Mouse (Mus musculus): ENCODE results near the gene Ssr2.

Ssr2 gene

DNA sequence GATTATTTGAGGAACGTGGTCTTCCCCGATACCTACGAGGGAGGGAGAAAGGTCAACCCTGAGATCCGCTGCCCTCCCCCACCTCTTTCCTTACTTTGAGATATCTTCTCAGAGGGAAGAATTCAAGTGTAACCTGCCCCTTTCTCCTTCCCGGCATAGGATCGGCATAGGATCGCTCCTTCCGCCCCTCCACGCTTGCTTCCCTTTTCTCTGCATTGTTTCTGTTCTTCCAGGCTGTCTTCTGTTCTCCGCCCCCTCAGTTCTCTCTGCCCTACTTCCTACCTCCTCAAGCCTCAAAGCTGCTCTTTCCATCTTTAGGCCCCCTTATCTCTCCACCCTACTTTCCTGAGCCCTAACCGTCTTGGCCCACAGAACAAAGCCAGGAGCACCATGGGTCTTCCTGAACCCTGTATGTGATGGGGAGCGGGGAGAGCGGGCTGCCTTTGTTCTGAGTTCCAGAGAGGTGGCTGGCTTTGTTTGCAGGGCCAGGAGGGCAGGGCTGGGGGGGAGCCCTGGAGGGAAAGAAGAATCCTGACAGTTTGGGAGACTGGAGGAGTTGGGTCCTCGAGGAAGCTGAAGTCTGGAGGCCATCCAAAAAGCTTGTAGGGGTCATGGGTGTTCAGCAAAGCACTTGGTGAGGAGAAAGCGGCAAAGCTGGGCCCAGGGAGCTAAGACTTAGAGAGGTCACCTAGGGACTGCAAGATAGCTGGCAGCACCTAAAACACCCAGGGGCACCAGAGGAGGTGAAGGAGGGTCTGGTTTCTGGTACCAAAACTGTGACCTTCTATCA is 47.9 kb downstream of the Ssr2 start:
- DNase-seq (ENCODE audit: low spot score) = no peak

DNA sequence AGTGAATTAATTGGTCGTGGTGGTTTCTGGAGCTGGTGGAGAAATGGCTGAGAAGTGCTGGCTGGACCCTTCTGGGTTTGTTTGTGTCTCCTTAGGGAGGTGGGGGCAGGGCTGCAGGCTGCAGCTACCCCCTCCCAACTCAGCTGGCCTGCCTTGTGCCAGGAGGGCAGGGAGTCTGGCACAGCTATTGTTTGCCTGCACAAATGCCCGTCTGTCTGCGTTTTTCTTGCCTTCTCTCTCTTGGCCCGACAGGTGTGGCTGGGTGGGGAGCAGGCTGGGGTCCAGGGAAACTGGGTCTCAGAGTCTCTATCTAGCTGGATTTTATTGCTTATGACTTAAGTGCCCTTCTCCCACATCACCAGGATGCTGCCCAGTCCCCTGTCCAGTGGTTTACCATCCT is 48.6 kb downstream of the Ssr2 start:
- DNase-seq (ENCODE audit: low spot score) = no peak

DNA sequence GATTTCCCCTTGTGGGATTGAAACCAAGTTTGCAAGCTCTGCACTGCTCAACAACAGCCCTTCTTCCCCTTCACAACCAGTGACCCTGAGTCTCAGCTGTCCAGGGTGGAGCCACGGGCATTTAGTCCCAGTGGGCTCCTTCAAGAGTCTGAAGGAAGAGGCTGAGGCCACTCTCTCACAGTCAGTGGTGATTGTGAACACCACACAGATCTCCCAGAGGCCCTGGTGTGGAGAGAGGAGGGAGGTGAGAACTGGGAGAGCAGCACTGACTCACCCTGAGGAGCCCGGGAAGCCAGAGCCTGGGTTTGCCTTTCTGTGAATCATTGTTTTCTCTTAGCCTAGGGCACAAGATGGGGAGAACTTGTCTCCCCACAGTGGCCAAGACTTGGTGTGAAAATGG is 49.3 kb downstream of the Ssr2 start:
- no peak for DNase-seq (ENCODE audit: low spot score)

DNA sequence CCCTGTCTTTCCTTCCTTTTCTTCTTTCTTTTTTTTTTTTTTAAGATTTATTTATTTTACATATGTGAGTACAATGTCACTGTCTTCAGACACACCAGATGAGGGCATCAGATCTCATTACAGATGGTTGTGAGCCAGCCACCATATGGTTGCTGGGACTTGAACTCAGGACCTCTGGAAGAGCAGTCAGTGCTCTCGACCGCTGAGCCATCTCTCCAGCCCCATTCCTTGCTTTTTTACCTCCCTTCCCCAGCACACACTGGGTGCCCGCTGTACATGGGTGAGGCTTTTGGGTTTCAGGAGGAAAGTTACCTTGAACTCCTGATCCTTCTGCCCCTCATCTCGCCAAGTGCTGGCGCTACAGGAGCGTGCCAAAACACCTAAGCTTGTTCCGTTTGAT is 49.9 kb downstream of the Ssr2 start:
- no peak for DNase-seq (ENCODE audit: low spot score)

DNA sequence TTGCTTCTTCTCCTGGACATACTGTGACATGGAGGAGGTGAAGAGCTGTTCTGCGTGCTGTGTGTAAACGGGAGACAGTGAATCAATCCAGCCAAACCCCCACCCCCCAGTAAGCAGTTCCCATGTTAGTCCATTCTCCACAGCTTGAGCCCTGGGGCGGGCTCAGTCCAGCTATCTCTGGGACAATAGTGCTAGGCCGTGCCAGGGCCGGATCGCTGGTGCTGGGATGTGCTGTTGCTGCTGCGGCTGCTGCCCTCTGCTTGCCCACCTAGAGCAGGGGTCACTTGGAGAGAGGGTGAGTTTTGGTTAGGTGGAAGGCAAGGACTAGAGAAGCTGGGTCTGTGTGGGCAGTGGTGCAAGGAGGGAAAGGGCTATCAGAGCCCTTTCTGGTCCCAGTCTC is 50.6 kb downstream of the Ssr2 start:
- no peak for DNase-seq (ENCODE audit: low spot score)

DNA sequence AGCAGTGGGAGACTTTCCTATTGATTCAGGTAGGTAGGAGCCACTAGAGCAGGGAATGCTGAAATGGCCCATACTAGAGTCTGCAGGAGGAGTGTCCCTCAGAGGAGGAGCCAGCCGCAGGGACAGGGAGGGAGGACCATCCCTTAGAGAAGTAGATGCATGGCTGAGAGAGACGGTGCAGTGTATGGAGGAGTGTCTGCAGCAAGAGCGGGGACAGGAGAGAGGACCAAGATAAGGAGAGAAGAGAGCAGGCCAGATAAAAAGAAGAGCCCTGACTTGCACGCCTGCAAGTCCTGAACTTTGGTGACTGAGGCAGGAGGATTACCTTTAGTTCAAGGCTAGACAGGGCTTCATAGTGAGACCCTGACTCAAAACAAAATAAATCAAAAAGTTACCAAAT is 51.4 kb downstream of the Ssr2 start:
- DNase-seq (ENCODE audit: low spot score) = no peak

DNA sequence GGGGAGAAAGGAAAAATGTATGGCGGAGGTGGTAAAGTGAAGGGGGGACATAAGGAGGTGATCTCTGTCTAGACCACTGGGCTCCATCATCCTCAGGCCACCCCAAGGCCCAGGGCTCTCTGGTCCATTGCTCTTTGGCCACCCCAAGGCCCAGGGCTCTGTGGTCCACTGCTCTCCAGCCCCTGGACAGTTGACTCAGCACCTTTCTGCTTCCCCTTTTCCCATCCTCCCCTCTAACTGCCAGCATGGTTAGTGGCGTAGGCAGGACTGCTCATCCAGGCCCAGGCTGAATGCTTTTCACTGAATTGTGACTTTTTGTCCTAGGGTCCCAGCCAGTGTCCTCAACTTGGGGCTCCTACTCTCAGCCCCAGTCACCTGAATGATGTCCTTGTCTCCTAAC is 51.9 kb downstream of the Ssr2 start:
- DNase-seq (ENCODE audit: low spot score) = no peak

DNA sequence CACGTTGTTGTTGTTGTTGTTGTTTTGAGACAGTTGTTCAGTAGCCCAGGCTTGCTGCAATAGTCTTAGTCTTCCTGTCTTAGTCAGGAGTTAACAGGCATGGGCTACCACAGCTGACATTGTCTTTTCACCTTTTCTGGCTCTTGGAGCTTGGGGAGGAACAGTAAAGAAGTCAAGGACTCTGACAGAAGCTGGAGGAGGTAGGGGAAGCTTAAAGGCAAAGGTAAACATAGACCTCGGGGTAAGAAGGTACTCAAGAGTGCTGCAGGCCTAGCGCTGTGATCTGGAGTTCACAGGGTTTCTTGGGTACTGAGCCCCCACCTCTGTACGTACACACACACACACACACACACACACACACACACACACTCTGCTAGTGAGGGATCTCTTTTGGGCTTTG is 53.1 kb downstream of the Ssr2 start:
- no peak for DNase-seq (ENCODE audit: low spot score)

DNA sequence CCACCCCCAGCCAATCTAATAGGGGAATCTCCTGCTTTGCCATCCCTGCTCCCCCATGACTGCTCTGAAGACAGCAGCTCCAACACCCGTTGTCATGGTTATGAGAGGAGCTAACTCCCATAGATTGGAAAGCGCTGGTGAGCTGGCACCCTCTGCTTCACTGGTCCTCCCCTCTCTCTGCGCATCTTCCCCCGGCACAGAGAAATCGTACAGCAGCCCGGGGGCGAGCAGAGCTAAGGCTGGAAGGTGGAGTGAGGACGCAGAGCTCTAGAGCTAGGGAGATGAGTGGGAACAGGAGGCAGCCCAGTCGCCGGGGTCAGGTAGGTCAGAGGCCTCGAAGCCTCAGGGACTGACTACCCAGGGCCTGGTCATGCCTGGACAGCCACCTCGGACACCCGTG is 53.6 kb downstream of the Ssr2 start:
- DNase-seq (ENCODE audit: low spot score) = no peak

DNA sequence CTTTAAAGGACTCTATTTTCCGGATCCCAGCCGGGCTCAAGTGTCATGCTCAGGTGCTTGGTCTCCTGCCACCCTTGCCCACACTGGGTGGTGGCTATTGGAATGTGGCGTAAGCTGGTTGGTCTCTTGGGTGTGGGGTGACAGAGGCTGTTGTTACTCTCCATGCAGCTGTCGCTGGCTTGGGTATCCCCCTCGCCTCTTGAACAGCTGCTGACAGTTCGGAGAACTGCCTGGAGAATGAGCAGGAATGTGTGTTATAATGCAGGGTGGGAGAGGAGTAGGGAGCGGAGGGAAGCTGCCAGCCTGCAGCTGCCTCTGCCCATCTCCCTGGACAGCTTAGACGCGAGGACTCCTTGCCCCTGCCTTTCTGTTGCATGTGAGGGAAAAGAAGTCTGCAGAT is 54.3 kb downstream of the Ssr2 start:
- no peak for DNase-seq (ENCODE audit: low spot score)

DNA sequence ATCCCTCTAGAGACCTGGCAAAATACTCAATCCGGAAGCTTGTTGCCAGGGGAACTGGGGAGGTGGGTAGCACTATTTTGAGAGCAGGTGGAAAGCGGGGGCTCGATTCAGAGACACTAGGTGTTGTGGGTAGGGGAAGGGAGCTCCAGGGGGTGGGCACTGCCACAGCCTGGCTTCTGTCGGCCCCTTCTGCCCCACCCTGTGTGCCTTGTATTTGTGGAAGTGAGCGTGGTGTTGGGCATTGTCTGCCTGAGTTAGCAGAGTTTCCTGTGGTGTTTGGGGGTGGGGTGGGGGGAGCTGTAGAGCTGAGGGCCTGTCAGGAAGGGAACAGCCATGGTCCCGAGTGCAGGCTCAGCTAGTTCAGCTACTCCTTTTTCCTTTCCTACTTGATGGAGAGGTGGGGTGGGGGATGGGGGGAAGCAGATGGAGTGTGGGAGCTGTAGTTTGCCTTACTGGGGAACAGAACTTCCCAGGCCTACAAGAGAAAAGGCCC is 55.2 kb downstream of the Ssr2 start:
- no peak for DNase-seq (ENCODE audit: low spot score)

DNA sequence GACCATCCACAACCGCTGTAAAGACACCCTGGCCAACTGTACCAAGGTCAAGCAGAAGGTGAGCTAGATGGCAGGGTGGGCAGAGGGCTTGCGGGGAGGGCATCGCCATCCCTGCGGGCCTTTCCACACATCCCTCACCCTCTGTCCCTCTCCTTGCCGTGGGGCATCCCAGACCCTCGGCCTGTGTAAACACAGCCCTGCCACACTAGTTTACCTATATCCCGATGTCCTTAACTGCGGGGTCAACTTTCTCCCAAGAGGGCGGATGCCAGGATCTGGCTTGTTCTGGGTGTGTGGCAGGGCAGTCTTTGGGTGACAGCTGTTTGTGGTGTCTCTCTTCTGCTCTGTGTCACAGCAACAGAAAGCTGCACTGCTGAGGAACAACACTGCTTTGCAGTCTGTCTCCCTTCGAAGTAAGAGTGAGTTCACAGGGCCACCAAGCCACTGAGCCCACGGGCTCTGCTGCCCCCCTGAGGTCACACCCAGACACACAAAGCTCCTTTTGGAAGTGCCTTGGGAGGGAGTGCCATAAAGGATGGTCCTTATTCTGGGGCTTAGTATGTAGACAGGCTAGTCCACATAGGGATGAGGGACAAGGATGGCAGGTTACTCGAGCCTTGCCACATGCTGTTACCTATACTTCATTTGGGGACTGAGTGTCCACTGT is 56.4 kb downstream of the Ssr2 start:
- DNase-seq (ENCODE audit: low spot score) = no peak

DNA sequence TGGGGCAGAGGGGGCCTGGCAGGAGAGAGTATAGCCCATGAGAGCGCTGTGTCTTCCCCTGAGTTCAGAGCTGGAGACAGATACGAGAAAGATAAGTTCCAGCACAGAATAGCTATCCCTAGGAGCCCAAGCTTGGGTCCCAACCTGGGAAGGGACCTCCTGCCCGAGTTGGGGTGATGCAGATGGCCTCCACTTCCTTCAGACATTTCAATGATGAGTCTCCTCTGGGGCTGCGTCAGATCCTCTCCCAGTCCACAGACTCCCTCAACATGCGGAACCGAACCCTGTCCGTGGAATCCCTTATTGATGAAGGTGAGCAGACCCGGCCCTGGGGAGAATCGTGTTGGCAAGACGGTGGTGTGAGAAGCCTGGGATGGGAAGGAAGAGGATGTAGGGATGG is 57.4 kb downstream of the Ssr2 start:
- no peak for DNase-seq (ENCODE audit: low spot score)

DNA sequence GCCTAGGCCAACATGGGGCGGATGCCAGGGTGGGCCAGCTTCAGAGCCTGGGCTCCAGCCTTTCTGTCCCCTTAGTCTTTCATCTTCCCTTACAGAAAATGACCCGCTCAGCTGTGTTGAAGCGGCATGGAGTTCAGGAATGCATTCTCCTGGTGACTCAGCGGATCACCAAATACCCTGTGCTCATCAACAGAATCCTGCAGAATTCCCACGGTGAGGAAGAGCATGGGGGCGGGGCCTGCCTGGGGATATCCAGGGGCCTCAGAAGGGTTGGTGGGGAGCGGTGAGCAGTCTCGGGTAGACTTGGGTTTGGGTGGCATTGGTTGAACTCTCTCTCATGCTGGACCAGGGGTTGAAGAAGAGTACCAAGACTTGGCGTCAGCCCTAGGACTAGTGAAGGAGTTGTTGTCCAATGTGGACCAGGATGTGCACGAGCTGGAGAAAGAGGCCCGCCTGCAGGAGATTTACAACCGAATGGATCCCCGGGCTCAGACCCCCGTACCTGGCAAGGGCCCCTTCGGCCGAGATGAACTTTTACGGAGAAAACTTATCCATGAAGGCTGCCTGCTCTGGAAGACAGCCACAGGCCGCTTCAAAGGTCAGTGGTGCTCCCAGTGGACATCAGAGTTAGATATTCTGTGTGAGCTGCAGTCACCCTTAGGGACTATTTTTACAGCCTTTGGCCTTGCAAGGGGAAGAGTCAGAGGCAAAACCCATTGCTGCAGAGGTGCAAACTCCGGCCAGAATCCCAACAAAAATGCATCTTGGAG is 60.0 kb downstream of the Ssr2 start:
- DNase-seq (ENCODE audit: low spot score) = no peak

DNA sequence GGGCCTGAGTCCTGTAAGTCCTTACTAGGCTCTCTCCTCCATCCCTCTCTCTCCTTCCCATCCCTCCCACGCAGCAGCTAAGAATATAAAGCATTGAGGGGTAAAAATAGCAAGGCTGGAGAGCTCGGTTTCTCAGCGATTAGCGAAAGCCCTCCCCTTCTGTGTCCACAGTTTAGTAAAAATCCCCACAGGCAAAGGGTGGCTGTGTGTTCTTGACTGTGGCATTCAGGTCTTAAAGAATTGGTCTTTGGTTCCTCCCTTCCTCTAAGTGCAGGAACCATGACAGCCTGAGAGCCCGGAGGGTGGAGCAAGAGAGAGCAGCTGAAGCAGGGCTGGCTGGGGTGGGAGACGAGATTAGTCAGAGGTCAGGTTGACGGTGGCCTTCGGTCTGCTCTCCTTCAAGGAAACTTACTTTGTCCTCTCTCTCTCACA is 60.9 kb downstream of the Ssr2 start:
- DNase-seq (ENCODE audit: low spot score) = no peak

DNA sequence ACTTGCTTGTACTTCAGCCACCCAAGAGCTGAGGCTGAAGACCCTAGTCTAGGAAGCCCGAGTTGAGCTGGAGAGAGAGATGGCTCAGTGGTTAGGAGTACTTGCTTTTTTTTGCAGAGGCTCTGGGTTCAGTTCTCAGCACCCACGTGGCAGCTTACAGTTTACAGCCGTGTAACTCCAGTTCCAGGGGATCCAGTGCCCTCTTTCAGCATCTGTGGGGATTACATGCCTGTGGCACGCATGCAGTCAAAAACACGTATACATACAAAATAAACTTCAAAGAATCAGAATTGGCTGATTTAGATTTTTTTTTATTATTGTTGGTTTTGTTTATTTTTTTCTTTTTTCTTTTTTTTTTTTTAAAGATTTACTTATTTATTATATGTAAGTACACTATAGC is 61.5 kb downstream of the Ssr2 start:
- DNase-seq (ENCODE audit: low spot score) = no peak

Measured in ovary, adult 18-20 months (tissue).